11 mouse cellular contexts compared by ENCODE assay signal in genomic region chr1:83345572-83345971, GRCm38 (mm10).
A peak's percentile ranks its signal among the peaks of the same experiment; 100 is the strongest.
DNase-seq lines count a peak whose midpoint lies in the region; ATAC-seq and TF ChIP-seq lines count a peak whose summit lies in the region.
"Had no signal": no experiment of that assay in that cellular context is flagged by ENCODE, and none has a peak within 500 bp of the region (broad histone marks: within the 10 kb centered on the region; RNA-seq: fewer than 3 reads in every experiment).

No protein-coding gene starts in this region.

- 69% methylated on average over 14 of the region's 14 CpGs for WGBS in hindbrain, postnatal 0 days
- 84% methylated on average over 14 of the region's 14 CpGs for WGBS in hindbrain, embryonic 13.5 days
- WGBS in forebrain, embryonic 12.5 days = 50% methylated on average over 14 of the region's 14 CpGs
- 32% methylated on average over 14 of the region's 14 CpGs for WGBS in heart, embryonic 15.5 days
- WGBS in olfactory bulb, adult 2 months = 22% methylated on average over 14 of the region's 14 CpGs
- WGBS in kidney, embryonic 14.5 days = 90% methylated on average over 14 of the region's 14 CpGs

- H3K9ac ChIP-seq in hindbrain, postnatal 0 days (replicated peaks; ENCODE audit: low read length) = no peak overlapping the region
- no peak overlapping the region for H3K9ac ChIP-seq in hindbrain, embryonic 13.5 days
- H3K9ac ChIP-seq in forebrain, embryonic 12.5 days = no peak overlapping the region
- no peak overlapping the region for H3K9ac ChIP-seq in heart, embryonic 15.5 days
- no peak overlapping the region for H3K9ac ChIP-seq in kidney, embryonic 14.5 days (ENCODE audit: low read depth, low read length)
- H3K9ac ChIP-seq: embryonic facial prominence, embryonic 15.5 days; midbrain, embryonic 12.5 days had no signal

- no peak overlapping the region for H3K4me2 ChIP-seq in hindbrain, postnatal 0 days (ENCODE audit: low read depth, low read length)
- H3K4me2 ChIP-seq in hindbrain, embryonic 13.5 days = no peak overlapping the region
- H3K4me2 ChIP-seq in forebrain, embryonic 12.5 days = no peak overlapping the region
- H3K4me2 ChIP-seq in heart, embryonic 15.5 days = peak overlapping the region; percentile 47
- no peak overlapping the region for H3K4me2 ChIP-seq in kidney, embryonic 14.5 days (replicated peaks; ENCODE audit: low read depth, low read length)
- H3K4me2 ChIP-seq: embryonic facial prominence, embryonic 15.5 days; midbrain, embryonic 12.5 days had no signal

- no peak overlapping the region for H3K27ac ChIP-seq in hindbrain, postnatal 0 days
- H3K27ac ChIP-seq in hindbrain, embryonic 13.5 days = no peak overlapping the region
- peak overlapping the region; percentile 61 for H3K27ac ChIP-seq in forebrain, embryonic 12.5 days
- H3K27ac ChIP-seq in heart, embryonic 15.5 days = peak overlapping the region; percentile 84
- peak overlapping the region; percentile 72 for H3K27ac ChIP-seq in olfactory bulb, adult 2 months (ENCODE audit: insufficient read depth, low read depth, low read length)
- no peak overlapping the region for H3K27ac ChIP-seq in kidney, embryonic 14.5 days (ENCODE audit: low read depth, low read length)
- H3K27ac ChIP-seq: embryonic facial prominence, embryonic 15.5 days; midbrain, embryonic 12.5 days had no signal

- peak; percentile 5 for DNase-seq in hindbrain, postnatal 0 days (ENCODE audit: low spot score)
- no peak for DNase-seq in layer of hippocampus, adult 9-10 months (ENCODE audit: low spot score)
- DNase-seq: thymus, adult 18-20 months had no signal

- H3K9me3 ChIP-seq in hindbrain, postnatal 0 days (ENCODE audit: low read length) = no peaks in the 10 kb centered on the region
- no peaks in the 10 kb centered on the region for H3K9me3 ChIP-seq in hindbrain, embryonic 13.5 days
- no peaks in the 10 kb centered on the region for H3K9me3 ChIP-seq in forebrain, embryonic 12.5 days
- no peaks in the 10 kb centered on the region for H3K9me3 ChIP-seq in heart, embryonic 15.5 days (replicated peaks)
- H3K9me3 ChIP-seq in kidney, embryonic 14.5 days (ENCODE audit: control insufficient read depth, low read length) = no peaks in the 10 kb centered on the region
- H3K9me3 ChIP-seq: embryonic facial prominence, embryonic 15.5 days; midbrain, embryonic 12.5 days had no signal

- H3K4me3 ChIP-seq in hindbrain, postnatal 0 days (ENCODE audit: low read length) = no peak overlapping the region
- H3K4me3 ChIP-seq in hindbrain, embryonic 13.5 days = no peak overlapping the region
- no peak overlapping the region for H3K4me3 ChIP-seq in forebrain, embryonic 12.5 days (replicated peaks)
- H3K4me3 ChIP-seq in heart, embryonic 15.5 days = peak overlapping the region; percentile 8; the same call in 1 of the 2 replicates
- H3K4me3 ChIP-seq in olfactory bulb, adult 2 months (ENCODE audit: insufficient read depth, low read depth, low read length) = no peak overlapping the region
- H3K4me3 ChIP-seq in kidney, embryonic 14.5 days (ENCODE audit: low read length) = no peak overlapping the region
- H3K4me3 ChIP-seq: embryonic facial prominence, embryonic 15.5 days; midbrain, embryonic 12.5 days had no signal

- no peaks in the 10 kb centered on the region for H3K27me3 ChIP-seq in hindbrain, postnatal 0 days (ENCODE audit: insufficient read depth, low read length)
- no peaks in the 10 kb centered on the region for H3K27me3 ChIP-seq in hindbrain, embryonic 13.5 days
- no peaks in the 10 kb centered on the region for H3K27me3 ChIP-seq in forebrain, embryonic 12.5 days
- no peaks in the 10 kb centered on the region for H3K27me3 ChIP-seq in heart, embryonic 15.5 days
- H3K27me3 ChIP-seq in kidney, embryonic 14.5 days (ENCODE audit: control insufficient read depth, insufficient read depth, low read length) = no peaks in the 10 kb centered on the region
- H3K27me3 ChIP-seq: embryonic facial prominence, embryonic 15.5 days; midbrain, embryonic 12.5 days had no signal

- no peak for TF ChIP-seq CTCF in hindbrain, postnatal 0 days (IDR thresholded peaks at IDR 0.05; ENCODE audit: low read depth)
- no peak for TF ChIP-seq CTCF in olfactory bulb, adult 2 months (IDR thresholded peaks at IDR 0.05; ENCODE audit: insufficient read depth, low read depth, low read length)

- no peaks in the 10 kb centered on the region for H3K36me3 ChIP-seq in hindbrain, postnatal 0 days (ENCODE audit: insufficient read depth, low read length)
- no peaks in the 10 kb centered on the region for H3K36me3 ChIP-seq in hindbrain, embryonic 13.5 days
- no peaks in the 10 kb centered on the region for H3K36me3 ChIP-seq in forebrain, embryonic 12.5 days (replicated peaks)
- H3K36me3 ChIP-seq in heart, embryonic 15.5 days = no peaks in the 10 kb centered on the region
- no peaks in the 10 kb centered on the region for H3K36me3 ChIP-seq in kidney, embryonic 14.5 days (ENCODE audit: control insufficient read depth, insufficient read depth, low read length)
- H3K36me3 ChIP-seq: embryonic facial prominence, embryonic 15.5 days; midbrain, embryonic 12.5 days had no signal

- H3K4me1 ChIP-seq in hindbrain, postnatal 0 days (ENCODE audit: insufficient read depth, low read length) = no peaks in the 10 kb centered on the region
- H3K4me1 ChIP-seq in hindbrain, embryonic 13.5 days (replicated peaks) = no peaks in the 10 kb centered on the region
- H3K4me1 ChIP-seq in forebrain, embryonic 12.5 days = peaks cover 4% of the 10 kb centered on the region; the same call in 1 of the 2 replicates
- peaks cover 14% of the 10 kb centered on the region for H3K4me1 ChIP-seq in heart, embryonic 15.5 days (replicated peaks)
- 0 out of 2 replicates have a peak, but pooled peaks cover 2% of the 10 kb centered on the region for H3K4me1 ChIP-seq in olfactory bulb, adult 2 months (ENCODE audit: control insufficient read depth, insufficient read depth, low read length)
- H3K4me1 ChIP-seq in kidney, embryonic 14.5 days (ENCODE audit: control insufficient read depth, insufficient read depth, low read length) = no peaks in the 10 kb centered on the region
- H3K4me1 ChIP-seq: embryonic facial prominence, embryonic 15.5 days; midbrain, embryonic 12.5 days had no signal

- TF ChIP-seq POLR2A in olfactory bulb, adult 2 months (IDR thresholded peaks at IDR 0.05; ENCODE audit: insufficient read depth, low read depth, low read length) = no peak

- no peak for ATAC-seq in hindbrain, postnatal 0 days
- no peak for ATAC-seq in hindbrain, embryonic 13.5 days (ENCODE audit: low FRiP score)
- peak; percentile 44; the same call in 1 of the 2 replicates for ATAC-seq in forebrain, embryonic 12.5 days (ENCODE audit: low FRiP score)
- ATAC-seq in heart, embryonic 15.5 days (replicated peaks; ENCODE audit: insufficient number of reproducible peaks, insufficient read depth, low FRiP score, low read depth) = peak; percentile 83
- ATAC-seq in erythroblast, adult 5-6 weeks (replicated peaks; ENCODE audit: low FRiP score, poor library complexity, severe bottlenecking) = no peak
- ATAC-seq in kidney, embryonic 14.5 days (ENCODE audit: low FRiP score, low TSS enrichment) = no peak

Comparison
In these comparisons a context has a peak if more than half of its experiments do, and no peak if none do; other contexts are left out.
1. ATAC-seq: peak in forebrain, embryonic 12.5 days (single experiment) and heart, embryonic 15.5 days (single experiment); none in hindbrain, postnatal 0 days (single experiment), hindbrain, embryonic 13.5 days (single experiment), erythroblast, adult 5-6 weeks (single experiment) and kidney, embryonic 14.5 days (single experiment).
2. H3K27ac ChIP-seq: peak in forebrain, embryonic 12.5 days (single experiment), heart, embryonic 15.5 days (single experiment) and olfactory bulb, adult 2 months (single experiment); none in hindbrain, postnatal 0 days (single experiment), hindbrain, embryonic 13.5 days (single experiment) and kidney, embryonic 14.5 days (single experiment).